Mouse (Mus musculus): ENCODE data around the gene Fkbp5.

DNA sequence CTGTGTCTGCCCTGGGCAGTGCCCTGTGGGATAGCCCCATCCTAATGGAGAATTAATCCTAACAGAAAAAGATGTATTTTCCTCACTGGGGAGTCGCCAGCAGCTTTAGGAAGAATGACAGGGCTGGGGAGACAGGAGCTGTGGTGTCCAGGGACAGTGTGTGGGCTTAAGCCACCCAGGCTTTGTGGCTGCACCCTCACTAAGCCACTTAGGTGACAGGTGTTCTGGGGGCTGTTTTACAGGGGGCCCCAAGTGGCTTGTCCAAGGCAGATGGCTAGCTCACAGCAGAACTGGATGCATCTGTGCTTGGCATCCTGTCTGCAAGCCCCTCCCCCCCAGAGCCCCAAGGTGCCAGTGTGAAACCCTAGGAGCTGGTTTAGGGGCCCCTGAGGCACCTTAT lies 145.4 kb downstream of the Fkbp5 start:
- no peak for TF ChIP-seq CTCF (IDR thresholded peaks at IDR 0.05; ENCODE audit: low read depth)
- no peak for TF ChIP-seq EP300 (IDR thresholded peaks at IDR 0.05; ENCODE audit: low read depth)
